Mouse (Mus musculus): ENCODE measurements at regions not wholly inside any gene's neighbourhood (a gene's known extent, or its start where the extent isn't known, plus 50 kb on each side); places are given as distances from the start of the nearest gene placed in this dataset.

GRCm38 (mm10) chr13:92911660-92912284 is 67.2 kb downstream of the Mtx3 start:
- no peak for DNase-seq

- DNase-seq, result no peak
These were observed 68.1 kb downstream of the Mtx3 start for GRCm38 (mm10) chr13:92912661-92913060.

- DNase-seq, result no peak
These were observed 70.1 kb downstream of the Mtx3 start for GRCm38 (mm10) chr13:92914631-92915030.

DNA sequence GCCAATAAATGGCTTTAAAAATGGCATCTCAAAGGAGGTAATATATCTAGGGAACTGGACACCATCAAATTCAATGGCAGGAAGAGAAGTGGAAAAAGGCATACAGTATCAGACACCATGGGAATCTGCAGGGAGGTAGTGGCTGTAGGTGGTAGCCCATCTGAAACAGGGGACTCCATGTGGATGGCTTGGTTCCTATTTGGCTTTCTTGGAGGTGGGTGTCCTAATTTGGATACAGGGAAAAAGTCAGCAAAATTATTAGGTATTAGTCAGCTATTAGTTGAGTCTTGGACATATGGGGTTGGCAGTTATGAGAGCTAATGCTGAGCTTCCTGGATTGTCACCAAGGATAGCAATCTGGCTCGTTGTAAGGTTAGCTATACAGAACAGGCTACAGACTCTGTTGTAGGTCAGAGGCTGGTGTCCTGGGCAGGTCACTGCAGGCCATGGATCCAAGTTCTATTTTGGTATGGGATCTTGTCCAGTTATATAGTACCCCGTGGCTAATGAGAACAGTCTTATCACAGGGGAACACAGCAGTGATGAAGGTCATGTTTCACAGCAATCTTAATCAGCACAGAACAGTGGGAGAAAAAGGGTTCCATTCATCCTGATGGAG is 70.8 kb downstream of the Mtx3 start:
- DNase-seq, result no peak

- no peak for DNase-seq
These were observed 71.6 kb downstream of the Mtx3 start for GRCm38 (mm10) chr13:92915948-92916710.

DNA sequence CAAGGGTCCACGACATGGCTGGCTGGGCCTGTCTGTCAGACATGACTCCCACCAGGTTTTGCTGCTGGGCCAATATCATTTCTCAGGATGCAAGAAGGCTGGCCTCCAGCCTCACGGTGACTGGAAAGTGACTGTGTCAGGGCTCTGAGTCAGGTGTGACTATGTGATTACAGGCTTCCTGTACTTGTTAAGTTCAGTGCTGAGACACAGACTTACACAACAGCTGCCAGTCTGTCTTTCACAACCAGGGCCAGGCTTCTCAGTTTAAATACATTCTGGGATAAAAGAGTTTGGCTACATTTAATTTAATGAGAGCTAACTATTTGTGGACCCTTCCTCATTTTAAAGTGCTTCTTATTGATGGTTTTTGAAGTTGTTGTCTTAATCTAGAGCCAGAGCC is 75.3 kb downstream of the Mtx3 start:
- DNase-seq, result no peak

GRCm38 (mm10) chr13:92921936-92922335 is 77.4 kb downstream of the Mtx3 start:
- no peak for DNase-seq

DNA sequence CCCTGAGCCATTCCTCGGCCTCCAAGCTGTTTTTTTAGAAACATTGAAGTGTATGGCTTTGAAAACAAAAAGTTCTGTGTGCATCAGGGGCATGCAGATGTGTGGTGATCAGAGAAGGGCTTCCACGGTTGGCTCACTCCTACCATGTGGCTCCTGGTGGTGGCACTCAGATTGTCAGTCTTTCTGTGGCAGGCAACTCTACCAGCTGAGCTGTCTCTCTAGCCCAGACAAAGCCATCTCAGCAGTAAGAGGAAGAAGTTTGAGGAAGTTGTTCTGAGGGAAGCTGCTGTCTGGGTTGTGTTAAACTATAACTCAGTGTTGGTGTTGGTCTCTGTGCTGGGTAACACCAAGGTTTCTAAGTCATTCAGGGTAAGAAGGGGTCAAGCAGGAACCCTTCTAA is 78.9 kb downstream of the Mtx3 start:
- DNase-seq, result no peak

DNA sequence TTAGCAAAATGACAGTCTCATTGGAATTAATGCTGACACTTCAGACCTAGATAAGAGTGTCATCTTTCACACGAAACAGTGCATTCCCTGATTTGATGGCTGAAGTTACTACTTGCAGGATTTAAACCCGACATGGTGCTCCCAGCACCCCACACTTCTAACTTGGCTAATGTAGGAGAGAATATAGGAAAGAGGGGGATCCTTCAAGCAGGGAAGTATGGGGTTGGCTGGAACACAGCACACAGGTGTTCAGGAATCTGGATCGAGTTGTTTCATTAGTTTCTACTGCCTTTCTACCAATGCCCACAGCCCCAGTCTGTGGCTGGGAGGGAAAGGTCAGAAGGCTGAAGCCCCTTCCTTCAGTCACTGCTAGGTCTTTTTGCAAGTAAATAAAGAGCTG is 79.5 kb downstream of the Mtx3 start:
- no peak for DNase-seq

GRCm38 (mm10) chr13:92925196-92925595 is 80.6 kb downstream of the Mtx3 start:
- no peak for DNase-seq

GRCm38 (mm10) chr13:92928551-92928950 is 84.0 kb downstream of the Mtx3 start:
- DNase-seq, result no peak

DNA sequence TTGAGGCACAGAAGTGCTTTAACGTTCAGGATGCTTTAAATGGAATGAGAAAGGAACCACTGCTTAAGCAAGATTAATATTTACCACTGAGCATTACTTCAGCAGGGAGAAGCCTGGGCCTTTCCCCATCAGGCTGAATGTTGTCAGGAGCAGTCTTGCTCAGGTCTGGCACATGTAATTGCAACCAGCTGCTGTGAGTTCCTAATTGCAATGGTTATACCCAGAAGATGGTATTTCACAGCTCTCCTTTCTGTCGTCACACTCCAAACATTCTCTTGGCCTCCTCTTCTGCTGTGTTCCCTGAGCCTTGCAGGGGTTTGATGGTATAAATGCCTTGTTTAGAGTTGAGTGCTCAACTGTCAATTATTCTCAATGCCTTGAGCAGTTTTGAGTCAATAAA is 87.1 kb downstream of the Mtx3 start:
- no peak for DNase-seq

DNA sequence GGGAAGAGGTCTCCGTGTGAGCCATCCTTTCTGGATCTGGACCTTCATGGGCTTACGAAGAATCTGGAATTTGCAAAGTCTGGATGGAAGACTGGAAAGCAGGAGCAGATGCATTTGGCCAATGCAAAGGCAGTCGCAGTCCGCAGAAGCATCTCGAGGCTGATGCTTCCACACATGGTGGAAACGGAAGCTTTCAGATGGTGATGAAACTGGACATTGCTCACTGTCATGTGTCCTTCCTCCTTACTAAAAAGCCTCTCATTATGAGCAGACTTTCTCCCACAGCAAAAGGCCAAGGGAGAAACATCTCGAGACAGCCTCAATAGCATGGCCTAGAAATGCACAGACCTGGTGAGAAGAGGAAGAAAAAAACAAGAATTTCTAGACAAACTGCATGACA is 94.5 kb downstream of the Mtx3 start:
- no peak for DNase-seq

GRCm38 (mm10) chr13:92940610-92941009 is 96.0 kb downstream of the Mtx3 start:
- DNase-seq, result no peak

GRCm38 (mm10) chr13:92948560-92948959 is 104.0 kb downstream of the Mtx3 start:
- no peak for DNase-seq

- no peak for DNase-seq
These were observed 115.5 kb downstream of the Mtx3 start for GRCm38 (mm10) chr13:92960031-92960430.

GRCm38 (mm10) chr13:92962625-92963024 is 118.1 kb downstream of the Mtx3 start:
- DNase-seq, result no peak

- no peak for DNase-seq
These were observed 118.9 kb downstream of the Mtx3 start for GRCm38 (mm10) chr13:92963351-92963895.

DNA sequence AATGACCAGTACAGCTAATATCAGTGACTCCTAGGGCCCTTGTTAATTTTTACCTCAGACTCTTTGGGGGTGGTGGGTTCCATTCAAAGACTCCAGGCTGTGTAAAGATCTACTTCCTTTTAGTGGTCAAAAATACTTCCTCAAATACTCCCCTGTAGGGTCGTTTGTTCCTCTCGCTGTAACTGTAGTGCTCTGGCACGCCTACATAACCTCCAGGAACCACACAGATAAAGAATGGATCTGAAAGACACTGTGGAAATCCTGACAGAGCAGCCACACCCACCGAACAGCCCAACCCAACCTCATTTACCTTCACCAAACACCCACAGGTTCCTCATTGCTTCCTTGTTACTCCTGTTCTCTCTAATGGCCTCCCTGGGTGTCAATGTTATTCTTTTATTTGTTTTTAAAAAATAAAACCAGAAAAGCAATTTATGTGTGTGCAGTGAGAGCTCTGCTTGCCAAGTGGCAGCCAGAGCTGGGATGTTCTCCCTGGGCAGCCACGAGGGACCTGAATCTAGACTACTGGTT is 119.7 kb downstream of the Mtx3 start:
- DNase-seq, result no peak

GRCm38 (mm10) chr13:92967025-92967610 is 122.6 kb downstream of the Mtx3 start:
- no peak for DNase-seq

- no peak for DNase-seq
These were observed 125.0 kb downstream of the Mtx3 start for GRCm38 (mm10) chr13:92969579-92969978.

DNA sequence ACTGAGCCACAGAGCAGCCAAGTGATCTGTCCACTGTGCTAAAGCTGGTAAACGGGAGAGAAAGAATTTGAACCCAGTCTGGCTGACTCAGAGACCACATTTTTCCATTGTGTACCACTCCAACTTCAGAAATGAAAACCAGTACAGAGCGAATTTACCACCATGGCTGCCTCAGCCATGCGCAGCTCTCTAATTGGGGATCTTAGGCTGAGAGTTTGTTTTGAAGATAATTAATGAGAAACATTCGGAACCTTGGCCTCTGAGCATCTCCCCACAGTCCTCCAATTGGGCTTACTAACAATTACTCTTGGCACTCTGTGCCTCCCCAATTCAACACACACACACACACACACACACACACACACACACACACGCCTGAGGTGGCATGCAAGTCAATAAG is 128.3 kb downstream of the Mtx3 start:
- DNase-seq, result no peak

DNA sequence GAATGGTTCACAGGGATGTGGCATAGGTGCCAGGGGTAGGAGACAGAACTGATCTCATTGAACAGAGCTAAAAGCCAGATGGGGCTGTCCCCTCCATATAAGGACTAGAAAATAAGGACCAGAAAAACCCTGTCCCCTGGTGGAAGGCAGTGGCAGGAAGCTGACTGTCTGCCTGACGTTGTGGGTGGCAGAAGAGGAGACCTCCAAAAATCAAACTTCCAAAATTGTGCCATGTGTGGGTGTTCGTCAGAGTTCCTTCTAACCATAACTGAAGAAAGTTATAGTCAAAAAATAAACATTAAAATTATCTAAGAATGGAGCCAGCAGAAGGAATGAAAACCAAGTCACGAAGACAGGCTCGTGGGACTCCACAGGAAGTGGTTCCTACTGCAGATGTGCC is 129.2 kb downstream of the Mtx3 start:
- no peak for DNase-seq
